ENCODE assay signal across 29 mouse cellular contexts in genomic region chr7:52024050-52024626, GRCm38 (mm10). TPM values are rescaled to one million over a fixed set of nuclear protein-coding genes. Genes with fewer than 3 reads are reported as not detected.
DNase-seq lines count a peak whose midpoint lies in the region; ATAC-seq and TF ChIP-seq lines count a peak whose summit lies in the region.
"Had no signal": no experiment of that assay in that cellular context is flagged by ENCODE, and none has a peak within 500 bp of the region (broad histone marks: within the 10 kb centered on the region; RNA-seq: fewer than 3 reads in every experiment).

No protein-coding gene starts in this region.

- no peak overlapping the region for H3K4me3 ChIP-seq in forebrain, embryonic 14.5 days (ENCODE audit: low read depth, low read length)
- no peak overlapping the region for H3K4me3 ChIP-seq in forebrain, embryonic 12.5 days (replicated peaks)
- no peak overlapping the region for H3K4me3 ChIP-seq in G1E (ENCODE audit: low read depth, low read length)
- no peak overlapping the region for H3K4me3 ChIP-seq in MEL (ENCODE audit: control insufficient read depth in 1 of 2, insufficient read depth in 1 of 2, low read depth in 2 of 2, low read length in 2 of 2)

- peak; percentile 18 to 40; a peak in 2 of 4 replicates for TF ChIP-seq EP300 in MEL (IDR thresholded peaks at IDR 0.05; ENCODE audit: low read depth in 1 of 2, low read length in 2 of 2)

- 90% methylated on average over 5 of the region's 5 CpGs for WGBS in forebrain, embryonic 14.5 days
- 91% methylated on average over 5 of the region's 5 CpGs for WGBS in forebrain, embryonic 12.5 days

- intact Hi-C loops in left cerebral cortex, postnatal 10 days (cut with DNase I), result no loop called here

- no peaks in the 10 kb centered on the region for H3K4me1 ChIP-seq in forebrain, embryonic 14.5 days (ENCODE audit: control insufficient read depth, insufficient read depth, low read length)
- H3K4me1 ChIP-seq in forebrain, embryonic 12.5 days, result no peaks in the 10 kb centered on the region
- H3K4me1 ChIP-seq in G1E (ENCODE audit: insufficient read depth, low read depth, low read length) (peaks cover 57% of the 10 kb centered on the region), MEL (ENCODE audit: control insufficient read depth in 1 of 2, insufficient read depth in 2 of 2, low read length in 2 of 2) (peaks cover 22 to 30% of the 10 kb centered on the region in 2 experiments)

- H3K27me3 ChIP-seq in forebrain, embryonic 14.5 days (replicated peaks; ENCODE audit: control insufficient read depth, insufficient read depth, low read length), result no peaks in the 10 kb centered on the region
- no peaks in the 10 kb centered on the region for H3K27me3 ChIP-seq in forebrain, embryonic 12.5 days
- H3K27me3 ChIP-seq in G1E (ENCODE audit: insufficient read depth, low read length) (no peaks in the 10 kb centered on the region; the same call in 1 of the 2 replicates), MEL (ENCODE audit: control insufficient read depth in 1 of 2, insufficient read depth in 2 of 2, low read length in 2 of 2) (no peaks in the 10 kb centered on the region)
- H3K27me3 ChIP-seq: CH12.LX had no signal

- no peak for ATAC-seq in forebrain, embryonic 14.5 days
- no peak for ATAC-seq in forebrain, embryonic 12.5 days (ENCODE audit: low FRiP score)
- ATAC-seq in G1E (ENCODE audit: extremely low read depth, insufficient number of reproducible peaks, low FRiP score, poor library complexity, severe bottlenecking), result peak; percentile 56
- ATAC-seq: activated CD4-positive, CD25-positive, alpha-beta regulatory T cell, adult 4 months; CD4-positive, CD25-positive, alpha-beta regulatory T cell, adult 4 months; Patski had no signal

- TF ChIP-seq RAD21 in MEL (IDR thresholded peaks at IDR 0.05; ENCODE audit: low read depth, low read length), result no peak

- no peaks in the 10 kb centered on the region for H3K79me2 ChIP-seq in MEL (ENCODE audit: control insufficient read depth, insufficient read depth, low read length, poor library complexity)

- DNase-seq in forebrain, embryonic 14.5 days (ENCODE audit: low spot score), result peak; percentile 4
- DNase-seq in G1E (ENCODE audit: low spot score) (no peak), MEL (ENCODE audit: low read depth, low spot score) (peak; percentile 47)
- DNase-seq in brain, embryonic 14.5 days (ENCODE audit: low read depth), result peak; percentile 17
- DNase-seq in Muller cell, postnatal 12 days (ENCODE audit: inconsistent ontology term), result no peak
- DNase-seq in lung, postnatal 10 days, result no peak
- no peak for DNase-seq in left cerebral cortex, postnatal 10 days (ENCODE audit: extremely low spot score in 1 of 2, low spot score in 2 of 2)
- DNase-seq: adrenal gland, adult 2 months; adrenal gland, adult 8-10 months; adrenal gland, postnatal 10 days; adrenal gland, postnatal 14 days; adrenal gland, postnatal 25 days; adrenal gland, postnatal 36 days; B cell, adult 2 months; cerebellum, adult 11 months; cerebellum, adult 11-12 months; cerebellum, adult 18-20 months; cerebellum, adult 2 months; cerebellum, adult 8-10 months; cerebellum, adult 9-10 months had no signal

- no peak overlapping the region for H3K9ac ChIP-seq in forebrain, embryonic 14.5 days (ENCODE audit: low read length)
- no peak overlapping the region for H3K9ac ChIP-seq in forebrain, embryonic 12.5 days
- no peak overlapping the region for H3K9ac ChIP-seq in MEL (ENCODE audit: control insufficient read depth, low read depth, low read length, poor library complexity, severe bottlenecking)

- H3K9me3 ChIP-seq in forebrain, embryonic 14.5 days (replicated peaks; ENCODE audit: control insufficient read depth, low read length), result no peaks in the 10 kb centered on the region
- no peaks in the 10 kb centered on the region for H3K9me3 ChIP-seq in forebrain, embryonic 12.5 days
- H3K9me3 ChIP-seq in G1E (replicated peaks), result peaks cover 2% of the 10 kb centered on the region; the same call in 1 of the 2 replicates
- H3K9me3 ChIP-seq in MEL (replicated peaks; ENCODE audit: insufficient read depth, low read length), result no peaks in the 10 kb centered on the region

- H3K27ac ChIP-seq in forebrain, embryonic 14.5 days (ENCODE audit: low read depth, low read length), result no peak overlapping the region
- no peak overlapping the region for H3K27ac ChIP-seq in forebrain, embryonic 12.5 days
- H3K27ac ChIP-seq in MEL (ENCODE audit: control insufficient read depth, low read depth, low read length), result peak overlapping the region; percentile 24; the same call in 1 of the 2 replicates

- no peak for TF ChIP-seq POLR2A in MEL (IDR thresholded peaks at IDR 0.05; ENCODE audit: control insufficient read depth in 1 of 2, insufficient read depth in 1 of 2, low read depth in 1 of 2, low read length in 2 of 2, poor library complexity in 1 of 2)
- no peak for TF ChIP-seq POLR2A in brain, embryonic 14.5 days (IDR thresholded peaks at IDR 0.05; ENCODE audit: borderline replicate concordance, extremely low read depth, insufficient read depth, insufficient read length, poor library complexity, severe bottlenecking)

- TF ChIP-seq CTCF in G1E (IDR thresholded peaks at IDR 0.05; ENCODE audit: low read depth, low read length) (no peak), MEL (IDR thresholded peaks at IDR 0.05 in 2 of 3, conservative IDR thresholded peaks at IDR 0.05 in 1 of 3; ENCODE audit: control insufficient read depth in 1 of 3, insufficient read depth in 1 of 3, low read depth in 2 of 3, low read length in 3 of 3, poor library complexity in 1 of 3, severe bottlenecking in 1 of 3) (no peak)
- no peak for TF ChIP-seq CTCF in brain, embryonic 14.5 days (IDR thresholded peaks at IDR 0.05; ENCODE audit: borderline replicate concordance, extremely low read depth, insufficient read depth, insufficient read length)

- H3K4me2 ChIP-seq in forebrain, embryonic 14.5 days (ENCODE audit: low read length), result no peak overlapping the region
- no peak overlapping the region for H3K4me2 ChIP-seq in forebrain, embryonic 12.5 days

- no peaks in the 10 kb centered on the region for H3K36me3 ChIP-seq in forebrain, embryonic 14.5 days (ENCODE audit: control insufficient read depth, insufficient read depth, low read length)
- no peaks in the 10 kb centered on the region for H3K36me3 ChIP-seq in forebrain, embryonic 12.5 days (replicated peaks)
- H3K36me3 ChIP-seq in G1E (replicated peaks) (no peaks in the 10 kb centered on the region), MEL (ENCODE audit: control insufficient read depth in 1 of 2, insufficient read depth in 2 of 2, low read length in 2 of 2) (peaks cover 0 to 38% of the 10 kb centered on the region in 2 experiments; a peak in 2 of 4 replicates)

TF ChIP-seq in MEL, 35 proteins besides CTCF, POLR2A, EP300 and RAD21:
- TF ChIP-seq ZKSCAN1 (IDR thresholded peaks at IDR 0.05; ENCODE audit: low read depth, low read length), result no peak
- peak; percentile 35; the same call in 1 of the 2 replicates for TF ChIP-seq MXI1 (IDR thresholded peaks at IDR 0.05; ENCODE audit: low read depth, low read length)
- TF ChIP-seq ETS1 (IDR thresholded peaks at IDR 0.05; ENCODE audit: low read depth, low read length), result peak; percentile 63; the same call in 1 of the 2 replicates
- peak; percentile 58; the same call in 1 of the 2 replicates for TF ChIP-seq NRF1 (IDR thresholded peaks at IDR 0.05; ENCODE audit: insufficient read depth, low read depth, low read length, poor library complexity, severe bottlenecking)
- no peak for TF ChIP-seq TBP (IDR thresholded peaks at IDR 0.05; ENCODE audit: low read depth, low read length)
- TF ChIP-seq TCF12 (IDR thresholded peaks at IDR 0.05; ENCODE audit: low read depth, low read length), result peak; percentile 68; the same call in 1 of the 2 replicates
- peak; percentile 69; the same call in 1 of the 2 replicates for TF ChIP-seq GATA1 (IDR thresholded peaks at IDR 0.05; ENCODE audit: low read depth, low read length)

RNA-seq across cellular contexts. Expression of gene 1700015G11Rik, which starts 8.6 kb away (rescaled TPM):
- not detected in 2 replicates for polyA plus RNA-seq in forebrain, embryonic 14.5 days (2014; fragmentation: Nextera tagmentation; extraction: Ambion mirVana)
- polyA plus RNA-seq in forebrain, embryonic 12.5 days (2016; fragmentation: Nextera tagmentation; extraction: Ambion mirVana), result not detected in 2 replicates
- 6.4 TPM in 1 of 2 replicates, not detected in the other for total RNA-seq in G1E (2014; fragmentation: Nextera tagmentation)
- not detected in 2 replicates for total RNA-seq in G1E (2017)
- polyA plus RNA-seq in G1E (2012), result not detected in 2 replicates
- not detected in 2 replicates for total RNA-seq in MEL (2012; rRNA removed)
- not detected for polyA plus RNA-seq in MEL (2012; ENCODE audit: insufficient read depth in 1 of 2, insufficient read length in 2 of 2, low read depth in 1 of 2, low replicate concordance in 2 of 2, missing spikeins in 1 of 2)
- polyA plus RNA-seq in brain, embryonic 14.5 days (2012; rRNA removed), result not detected in 2 replicates
- not detected for total RNA-seq in left cerebral cortex, postnatal 10 days (2021)
- total RNA-seq: adrenal gland, adult 18-20 months; adrenal gland, adult 2 months; adrenal gland, adult 8-10 months; adrenal gland, postnatal 10 days; adrenal gland, postnatal 14 days; adrenal gland, postnatal 25 days; adrenal gland, postnatal 36 days; adrenal gland, postnatal 4 days; CH12.LX; ES-E14 had no signal
- polyA plus RNA-seq: activated CD4-positive, CD25-positive, alpha-beta regulatory T cell, adult 4 months; adrenal gland, adult 2 months; C2C12; CD4-positive, CD25-positive, alpha-beta regulatory T cell, adult 4 months; cerebellum, adult 2 months; Patski had no signal

RNA-seq across cellular contexts. Expression of gene Svip, which starts 18.3 kb away (rescaled TPM):
- 26.9 and 27.8 TPM in 2 replicates for polyA plus RNA-seq in forebrain, embryonic 14.5 days (2014; fragmentation: Nextera tagmentation; extraction: Ambion mirVana)
- 19.1 and 21.1 TPM in 2 replicates for polyA plus RNA-seq in forebrain, embryonic 12.5 days (2016; fragmentation: Nextera tagmentation; extraction: Ambion mirVana)
- total RNA-seq in G1E (2014; fragmentation: Nextera tagmentation) (18.0 and 19.3 TPM in 2 replicates), G1E (2017) (6.4 and 6.7 TPM in 2 replicates), MEL (2012; rRNA removed) (2.9 and 3.3 TPM in 2 replicates)
- polyA plus RNA-seq in G1E (2012) (23.8 and 26.9 TPM in 2 replicates), MEL (2012; ENCODE audit: insufficient read depth in 1 of 2, insufficient read length in 2 of 2, low read depth in 1 of 2, low replicate concordance in 2 of 2, missing spikeins in 1 of 2) (1 to 10 TPM in 1 of 2 experiments, not detected in 1; 5.6 TPM)
- polyA plus RNA-seq in brain, embryonic 14.5 days (2012; rRNA removed), result 13.9 and 16.5 TPM in 2 replicates
- 10 to 100 TPM; 24.5 to 24.9 TPM for total RNA-seq in left cerebral cortex, postnatal 10 days (2021)
- total RNA-seq: CH12.LX had no signal

Comparison
In these comparisons a context has a peak if more than half of its experiments do, and no peak if none do; other contexts are left out.
1. DNase-seq: peak in forebrain, embryonic 14.5 days (single experiment), MEL (single experiment) and brain, embryonic 14.5 days (single experiment); none in G1E (single experiment), Muller cell, postnatal 12 days (single experiment), lung, postnatal 10 days (single experiment) and left cerebral cortex, postnatal 10 days (0 of 2).